Mouse (Mus musculus) myocyte (in vitro differentiated cells): ENCODE results near the gene Stip1.

Experiments used
- CEBPB ChIP-seq: IDR thresholded peaks from 2 replicates; pipeline ENCODE4 v1.6.1; 2011; ENCODE audit warnings: mild to moderate bottlenecking, moderate library complexity; ENCODE audit not compliant: poor library complexity, insufficient read depth, severe bottlenecking
- POLR2A ChIP-seq: IDR thresholded peaks from one replicate; pipeline ENCODE4 v1.6.1; 2011; ENCODE audit warnings: low read depth, mild to moderate bottlenecking, control low read depth, moderate library complexity; ENCODE audit not compliant: insufficient read length
- USF1 ChIP-seq: IDR thresholded peaks from one replicate; pipeline ENCODE4 v1.6.1; 2011; ENCODE audit warnings: low read depth, mild to moderate bottlenecking, control low read depth, moderate library complexity

DNA sequence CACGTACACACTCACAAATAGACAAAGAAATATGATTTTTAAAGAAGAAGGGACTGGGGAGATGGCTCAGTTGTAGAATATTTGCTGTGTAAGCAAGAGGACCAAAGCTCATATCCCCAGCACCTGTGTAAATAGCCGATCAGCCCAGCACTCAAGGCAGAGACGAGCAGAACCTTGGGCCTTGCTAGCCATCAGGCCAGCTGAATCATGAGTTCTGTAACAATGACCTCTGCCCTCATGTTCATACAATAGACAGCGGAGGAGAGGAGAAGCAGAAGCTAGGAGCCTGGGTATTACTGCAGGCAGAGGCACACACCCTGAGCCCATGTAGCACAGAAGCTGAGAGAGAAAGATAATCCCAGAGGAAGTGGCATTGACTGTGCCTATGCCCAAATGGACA lies 27.3 kb downstream of the Stip1 start:
- TF ChIP-seq POLR2A (no peak), USF1 (no peak), CEBPB (no peak)
